Mouse (Mus musculus): ENCODE results near the gene Cma2. TPM values are rescaled to one million over a fixed set of nuclear protein-coding genes. Genes with fewer than 3 reads are reported as not detected.
A peak's percentile ranks its signal among the peaks of the same experiment; 100 is the strongest.
"Not testable (repeated sequence)": the region's sequence is repeated elsewhere in the genome, so short reads cannot be mapped to it uniquely, and the experiment has no call there.

Gene Cma2
- polyA plus RNA-seq, 1 experiment from 2014 or later, result not detected

DNA sequence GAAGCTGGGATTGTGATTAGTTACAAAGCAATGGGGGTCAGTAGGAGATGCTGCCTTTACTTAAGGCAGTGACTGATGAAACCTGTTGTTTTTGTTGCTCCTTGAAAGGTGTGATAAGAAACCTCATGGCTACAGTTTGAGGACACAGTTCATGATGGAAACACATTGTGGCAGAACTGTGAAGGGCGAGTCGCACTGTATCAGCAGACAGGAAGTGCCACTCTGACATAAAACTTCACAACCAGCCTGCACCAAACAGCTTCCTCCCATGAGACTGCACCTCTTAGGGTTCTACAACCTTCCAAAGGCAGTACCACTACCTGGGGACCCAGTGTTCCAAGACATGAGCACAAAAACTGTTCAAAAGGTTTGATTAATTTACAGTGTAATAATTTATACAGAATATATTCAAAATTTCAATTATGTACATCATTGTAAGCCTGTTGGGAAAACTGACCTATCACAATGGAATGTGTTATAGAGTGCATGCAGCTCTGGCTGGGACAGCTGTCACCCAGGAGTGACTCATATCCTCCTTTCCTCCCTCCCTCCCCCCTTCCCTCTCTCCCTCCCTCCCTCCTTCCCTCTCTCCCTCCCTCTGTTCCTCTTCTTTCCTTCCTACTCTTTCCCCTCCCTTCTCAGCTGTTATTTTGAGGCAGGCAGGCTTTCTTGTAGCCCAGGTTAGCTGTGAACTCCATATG is 4.4 kb upstream of the Cma2 start:
- no peak for ATAC-seq
- H3K36me3 ChIP-seq (ENCODE audit: poor library complexity, severe bottlenecking), result no peaks in the 10 kb centered on the region
- no peak overlapping the region for H3K4me3 ChIP-seq
- no peaks in the 10 kb centered on the region for H3K4me1 ChIP-seq
- no peak overlapping the region for H3K9ac ChIP-seq
- no peak overlapping the region for H3K27ac ChIP-seq
- H3K27me3 ChIP-seq, result no peaks in the 10 kb centered on the region
- H3K4me2 ChIP-seq, result no peak overlapping the region
- 92% methylated on average over 2 of the region's 2 CpGs for WGBS
- no peaks in the 10 kb centered on the region for H3K9me3 ChIP-seq (replicated peaks)

GRCm38 (mm10) chr14:55963263-55963662 is 12.5 kb downstream of the Cma2 start:
- WGBS, result 0% methylated on average over 1 of the region's 1 CpGs
- H3K9ac ChIP-seq, result no peak overlapping the region
- ATAC-seq, result no peak

GRCm38 (mm10) chr14:55963900-55964299 is 13.1 kb downstream of the Cma2 start:
- H3K4me1 ChIP-seq; H3K4me2 ChIP-seq; H3K9me3 ChIP-seq (replicated peaks); H3K36me3 ChIP-seq (ENCODE audit: poor library complexity, severe bottlenecking); H3K27me3 ChIP-seq; H3K9ac ChIP-seq; ATAC-seq; H3K27ac ChIP-seq; H3K4me3 ChIP-seq: not testable (repeated sequence)
- 60% methylated on average over 2 of the region's 2 CpGs for WGBS

More at GRCm38 (mm10) chr14:55963263-55963662, 12.5 kb downstream of the Cma2 start:
- no peaks in the 10 kb centered on the region for H3K9me3 ChIP-seq (replicated peaks)
- H3K4me2 ChIP-seq, result no peak overlapping the region
- H3K27me3 ChIP-seq, result no peaks in the 10 kb centered on the region
- peaks cover 7% of the 10 kb centered on the region; the same call in 1 of the 2 replicates for H3K4me1 ChIP-seq
- H3K4me3 ChIP-seq, result no peak overlapping the region
- no peaks in the 10 kb centered on the region for H3K36me3 ChIP-seq (ENCODE audit: poor library complexity, severe bottlenecking)
- H3K27ac ChIP-seq, result peak overlapping the region; percentile 41; the same call in 1 of the 2 replicates

DNA sequence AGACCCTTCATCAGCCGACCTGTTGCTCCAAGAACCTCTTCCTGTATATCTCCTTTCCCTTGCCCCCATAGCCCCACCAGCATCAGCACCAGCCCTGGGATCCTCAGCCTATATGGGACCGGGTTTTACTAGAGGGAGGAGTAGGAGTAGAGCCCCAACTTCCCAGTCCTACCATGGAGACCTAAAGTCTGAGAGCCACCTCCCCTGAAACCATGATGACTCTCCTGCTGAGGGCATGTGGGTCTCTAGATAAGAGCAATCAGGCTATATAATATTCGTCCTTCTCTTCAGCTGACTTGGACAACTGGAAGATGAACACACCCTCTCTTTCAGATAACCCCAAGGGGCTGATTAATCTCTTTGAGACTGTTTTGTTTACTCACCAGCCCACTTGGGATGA is 36.7 kb downstream of the Cma2 start:
- not testable (repeated sequence) for H3K9ac ChIP-seq; H3K4me2 ChIP-seq; ATAC-seq; H3K27ac ChIP-seq; H3K9me3 ChIP-seq (replicated peaks); H3K36me3 ChIP-seq (ENCODE audit: poor library complexity, severe bottlenecking); H3K4me1 ChIP-seq; H3K27me3 ChIP-seq; H3K4me3 ChIP-seq
- WGBS, result 83% methylated on average over 2 of the region's 3 CpGs

DNA sequence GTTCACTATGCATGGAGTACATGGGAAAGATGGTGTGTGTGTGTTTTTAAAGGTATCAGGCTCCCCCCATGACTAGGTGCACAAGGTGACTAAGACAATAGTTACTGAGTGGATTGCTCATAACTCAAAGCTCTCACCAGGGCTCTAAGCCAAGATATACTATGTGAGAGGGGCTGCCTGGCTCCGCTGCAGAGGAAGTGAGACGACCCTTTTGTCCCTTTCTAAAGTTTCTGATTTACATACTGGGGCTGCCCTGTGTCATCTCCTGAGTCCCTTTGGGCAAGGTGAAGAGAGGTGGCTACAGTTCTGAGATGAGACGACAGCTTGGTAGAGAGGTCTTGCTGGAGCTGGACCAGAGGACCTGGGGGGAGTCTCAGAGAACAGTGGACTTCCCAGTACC is 62.4 kb downstream of the Cma2 start:
- no peak overlapping the region for H3K4me3 ChIP-seq
- ATAC-seq, result no peak
- WGBS, result 66% methylated on average over 3 of the region's 3 CpGs
- H3K9me3 ChIP-seq (replicated peaks), result no peaks in the 10 kb centered on the region
- H3K9ac ChIP-seq, result no peak overlapping the region
- no peaks in the 10 kb centered on the region for H3K4me1 ChIP-seq
- H3K36me3 ChIP-seq (ENCODE audit: poor library complexity, severe bottlenecking), result no peaks in the 10 kb centered on the region
- H3K4me2 ChIP-seq, result no peak overlapping the region
- H3K27ac ChIP-seq, result no peak overlapping the region
- H3K27me3 ChIP-seq, result no peaks in the 10 kb centered on the region

- no peaks in the 10 kb centered on the region for H3K36me3 ChIP-seq (ENCODE audit: poor library complexity, severe bottlenecking)
- H3K4me1 ChIP-seq, result no peaks in the 10 kb centered on the region
- H3K9me3 ChIP-seq (replicated peaks), result no peaks in the 10 kb centered on the region
- no peaks in the 10 kb centered on the region for H3K27me3 ChIP-seq
- WGBS, result 95% methylated on average over 2 of the region's 2 CpGs
- no peak overlapping the region for H3K4me3 ChIP-seq
- no peak overlapping the region for H3K27ac ChIP-seq
- no peak overlapping the region for H3K4me2 ChIP-seq
- no peak overlapping the region for H3K9ac ChIP-seq
- no peak for ATAC-seq
Measured at GRCm38 (mm10) chr14:56013924-56014323, 63.1 kb downstream of the Cma2 start.

GRCm38 (mm10) chr14:56017671-56018070 is 66.9 kb downstream of the Cma2 start, which contains the start of gene Mcpt1:
TSS of gene Mcpt1 (plus strand) at chr14:56017971.
- H3K36me3 ChIP-seq (ENCODE audit: poor library complexity, severe bottlenecking); H3K9me3 ChIP-seq (replicated peaks); H3K27me3 ChIP-seq; H3K9ac ChIP-seq; H3K27ac ChIP-seq; H3K4me2 ChIP-seq; ATAC-seq; H3K4me3 ChIP-seq; H3K4me1 ChIP-seq: not testable (repeated sequence)
- WGBS, result 85% methylated on average over 3 of the region's 3 CpGs

DNA sequence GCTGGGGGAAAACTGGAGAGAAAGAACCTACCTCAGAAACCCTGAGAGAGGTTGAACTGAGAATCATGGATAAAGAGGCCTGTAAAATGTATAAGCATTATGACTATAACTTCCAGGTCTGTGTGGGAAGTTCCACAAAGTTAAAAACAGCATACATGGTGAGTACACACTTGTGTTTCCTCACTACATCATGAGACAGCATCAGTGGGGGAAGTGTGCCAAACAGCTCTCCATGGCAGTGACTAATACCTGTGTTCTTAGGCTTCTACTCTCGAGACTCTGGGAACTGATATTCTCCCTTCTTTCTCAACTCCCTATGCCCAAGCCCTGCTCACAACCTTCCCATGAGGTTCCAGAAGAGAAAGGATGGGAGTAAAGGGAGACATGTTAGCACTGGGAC is 68.7 kb downstream of the Cma2 start:
- Histone ChIP-seq H3K27ac (no peak overlapping the region), H3K9ac (no peak overlapping the region), H3K27me3 (no peaks in the 10 kb centered on the region), H3K36me3 (ENCODE audit: poor library complexity, severe bottlenecking) (no peaks in the 10 kb centered on the region), H3K9me3 (replicated peaks) (no peaks in the 10 kb centered on the region), H3K4me1 (no peaks in the 10 kb centered on the region), H3K4me3 (no peak overlapping the region), H3K4me2 (no peak overlapping the region)
- WGBS, result 71% methylated on average over 1 of the region's 1 CpGs
- no peak for ATAC-seq

DNA sequence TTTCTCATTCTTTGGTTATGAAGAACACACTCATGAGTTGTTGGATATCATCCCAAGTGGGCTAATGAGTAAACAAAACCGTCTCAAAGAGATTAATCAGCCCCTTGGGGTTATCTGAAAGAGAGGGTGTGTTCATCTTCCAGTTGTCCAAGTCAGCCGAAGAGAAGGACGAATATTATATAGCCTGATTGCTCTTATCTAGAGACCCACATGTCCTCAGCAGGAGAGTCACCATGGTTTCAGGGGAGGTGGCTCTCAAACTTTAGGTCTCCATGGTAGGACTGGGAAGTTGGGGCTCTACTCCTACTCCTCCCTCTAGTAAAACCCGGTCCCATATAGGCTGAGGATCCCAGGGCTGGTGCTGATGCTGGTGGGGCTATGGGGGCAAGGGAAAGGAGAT is 70.5 kb downstream of the Cma2 start:
- H3K36me3 ChIP-seq (ENCODE audit: poor library complexity, severe bottlenecking); H3K27me3 ChIP-seq; ATAC-seq; H3K4me1 ChIP-seq; H3K9ac ChIP-seq; H3K27ac ChIP-seq; H3K4me3 ChIP-seq; H3K4me2 ChIP-seq; H3K9me3 ChIP-seq (replicated peaks): not testable (repeated sequence)
- 84% methylated on average over 4 of the region's 4 CpGs for WGBS

Other genes with a start within 250 kb of the Cma2 start
- gene Tgm1, start 237.1 kb upstream of the Cma2 start, polyA plus RNA-seq (2015; fragmentation: Nextera tagmentation; extraction: Ambion mirVana), result 0.13 and 0.21 TPM in 2 replicates
- gene Rabggta, start 228.7 kb upstream of the Cma2 start, polyA plus RNA-seq (2015; fragmentation: Nextera tagmentation; extraction: Ambion mirVana), result 33.5 and 37.8 TPM in 2 replicates
- 77.1 and 78.8 TPM in 2 replicates for gene Dhrs1, start 205.3 kb upstream of the Cma2 start, polyA plus RNA-seq (2015; fragmentation: Nextera tagmentation; extraction: Ambion mirVana)
- 44.4 and 46.4 TPM in 2 replicates for gene Nop9, start 205.3 kb upstream of the Cma2 start, polyA plus RNA-seq (2015; fragmentation: Nextera tagmentation; extraction: Ambion mirVana)
- 0.20 and 0.23 TPM in 2 replicates for gene Cideb, start 192.5 kb upstream of the Cma2 start, polyA plus RNA-seq (2015; fragmentation: Nextera tagmentation; extraction: Ambion mirVana)
- 0.18 and 0.29 TPM in 2 replicates for gene Ltb4r2, start 189.6 kb upstream of the Cma2 start, polyA plus RNA-seq (2015; fragmentation: Nextera tagmentation; extraction: Ambion mirVana)
- gene Ltb4r1, start 185.0 kb upstream of the Cma2 start, polyA plus RNA-seq (2015; fragmentation: Nextera tagmentation; extraction: Ambion mirVana), result 0.45 TPM in 1 of 2 replicates, not detected in the other
- 3.6 and 5.4 TPM in 2 replicates for gene Adcy4, start 166.9 kb upstream of the Cma2 start, polyA plus RNA-seq (2015; fragmentation: Nextera tagmentation; extraction: Ambion mirVana)
- gene Ripk3, start 162.1 kb upstream of the Cma2 start, polyA plus RNA-seq (2015; fragmentation: Nextera tagmentation; extraction: Ambion mirVana), result 2.1 and 2.4 TPM in 2 replicates
- 17.0 and 18.9 TPM in 2 replicates for gene Nfatc4, start 127.8 kb upstream of the Cma2 start, polyA plus RNA-seq (2015; fragmentation: Nextera tagmentation; extraction: Ambion mirVana)
- 9.3 and 12.4 TPM in 2 replicates for gene Nynrin, start 97.0 kb upstream of the Cma2 start, polyA plus RNA-seq (2015; fragmentation: Nextera tagmentation; extraction: Ambion mirVana)
- 0.08 and 0.18 TPM in 2 replicates for gene Cbln3, start 66.6 kb upstream of the Cma2 start, polyA plus RNA-seq (2015; fragmentation: Nextera tagmentation; extraction: Ambion mirVana)
- 9.6 and 10.8 TPM in 2 replicates for gene Khnyn, start 66.0 kb upstream of the Cma2 start, polyA plus RNA-seq (2015; fragmentation: Nextera tagmentation; extraction: Ambion mirVana)
- gene Sdr39u1, start 50.7 kb upstream of the Cma2 start, polyA plus RNA-seq (2015; fragmentation: Nextera tagmentation; extraction: Ambion mirVana), result 71.0 and 72.3 TPM in 2 replicates
- not detected in 2 replicates for gene Cma1, start 6.3 kb upstream of the Cma2 start, polyA plus RNA-seq (2015; fragmentation: Nextera tagmentation; extraction: Ambion mirVana)
- gene Mcpt1, start 67.0 kb downstream of the Cma2 start, polyA plus RNA-seq (2015; fragmentation: Nextera tagmentation; extraction: Ambion mirVana), result not detected in 2 replicates
- gene Mcpt9, start 79.5 kb downstream of the Cma2 start, polyA plus RNA-seq (2015; fragmentation: Nextera tagmentation; extraction: Ambion mirVana), result not detected in 2 replicates
- gene Mcpt2, start 91.1 kb downstream of the Cma2 start, polyA plus RNA-seq (2015; fragmentation: Nextera tagmentation; extraction: Ambion mirVana), result not detected in 2 replicates
- gene Mcpt4, start 111.3 kb downstream of the Cma2 start, polyA plus RNA-seq (2015; fragmentation: Nextera tagmentation; extraction: Ambion mirVana), result not detected in 2 replicates
- not detected in 2 replicates for gene Mcpt8, start 134.3 kb downstream of the Cma2 start, polyA plus RNA-seq (2015; fragmentation: Nextera tagmentation; extraction: Ambion mirVana)
- gene Ctsg, start 151.6 kb downstream of the Cma2 start, polyA plus RNA-seq (2015; fragmentation: Nextera tagmentation; extraction: Ambion mirVana), result not detected in 2 replicates
- not detected in 2 replicates for gene Gzme, start 169.6 kb downstream of the Cma2 start, polyA plus RNA-seq (2015; fragmentation: Nextera tagmentation; extraction: Ambion mirVana)
- gene Gzmd, start 181.6 kb downstream of the Cma2 start, polyA plus RNA-seq (2015; fragmentation: Nextera tagmentation; extraction: Ambion mirVana), result not detected in 2 replicates
- gene Gzmg, start 208.6 kb downstream of the Cma2 start, polyA plus RNA-seq (2015; fragmentation: Nextera tagmentation; extraction: Ambion mirVana), result not detected in 2 replicates
- gene Gzmn, start 223.6 kb downstream of the Cma2 start, polyA plus RNA-seq (2015; fragmentation: Nextera tagmentation; extraction: Ambion mirVana), result not detected in 2 replicates

Measured in forebrain, embryonic 13.5 days (tissue).